Mouse (Mus musculus) embryonic facial prominence, embryonic 15.5 days (tissue): Measurements from ENCODE around the gene Lamtor4. TPM values are rescaled to one million over a fixed set of nuclear protein-coding genes. Genes with fewer than 3 reads are reported as not detected.

Experiments used
- ATAC-seq: fragments of 200-750 bp; cut with Nextera tagmentation; 2 replicates; pipeline ENCODE4 v1.8.0; 2017; ENCODE audit warnings: low read depth, moderate TSS enrichment; ENCODE audit not compliant: insufficient number of reproducible peaks, low FRiP score, low TSS enrichment
- H3K27ac ChIP-seq: fragments of 300-500 bp; sonication (generic); replicated peaks from 2 replicates; pipeline ENCODE4 v1.5.1; 2015; ENCODE audit warnings: mild to moderate bottlenecking, inconsistent platforms
- H3K27me3 ChIP-seq: fragments of 300-500 bp; sonication (generic); 2 replicates; pipeline ENCODE4 v1.6.1; 2015; ENCODE audit warnings: inconsistent platforms
- H3K36me3 ChIP-seq: fragments of 300-500 bp; sonication (generic); 2 replicates; pipeline ENCODE4 v1.6.1; 2015; ENCODE audit warnings: mild to moderate bottlenecking, inconsistent platforms
- H3K4me1 ChIP-seq: fragments of 300-500 bp; sonication (generic); 2 replicates; pipeline ENCODE4 v1.6.1; 2015; ENCODE audit warnings: inconsistent platforms
- H3K4me2 ChIP-seq: fragments of 300-500 bp; sonication (generic); replicated peaks from 2 replicates; pipeline ENCODE4 v1.6.1; 2015; ENCODE audit warnings: mild to moderate bottlenecking, inconsistent platforms
- H3K4me3 ChIP-seq: fragments of 300-500 bp; sonication (generic); replicated peaks from 2 replicates; pipeline ENCODE4 v1.5.1; 2015; ENCODE audit warnings: mild to moderate bottlenecking, inconsistent platforms
- H3K9ac ChIP-seq: fragments of 300-500 bp; sonication (generic); 2 replicates; pipeline ENCODE4 v1.6.1; 2015; ENCODE audit warnings: inconsistent platforms
- H3K9me3 ChIP-seq: fragments of 300-500 bp; sonication (generic); replicated peaks from 2 replicates; pipeline ENCODE4 v1.6.1; 2016; ENCODE audit warnings: inconsistent platforms
- WGBS: fragments of 180-500 bp; shearing (Covaris S2); methylation state at CpG from one replicate; pipeline ENCODE4 v1.1.7; 2015; 5-methylcytosine and 5-hydroxymethylcytosine counted together
- polyA plus RNA-seq: library from polyadenylated mRNA; unstranded; fragments of >200 nt; fragmentation: Nextera tagmentation; extraction: Ambion mirVana; gene quantifications from 2 replicates; pipeline ENCODE4 v1.2.1, GENCODE M21; 2015

Lamtor4 gene
- polyA plus RNA-seq, 1 experiment from 2014 or later, result 72.7 TPM

GRCm38 (mm10) chr5:138275216-138276050, 20.2 kb downstream of the Lamtor4 start:
- peak overlapping the region; percentile 33; the same call in 1 of the 2 replicates for H3K9ac ChIP-seq
- no peak overlapping the region; the same call in 1 of the 2 replicates for H3K27ac ChIP-seq
- ATAC-seq, result no peak
- H3K36me3 ChIP-seq, result peaks cover 3% of the 10 kb centered on the region; the same call in 1 of the 2 replicates
- H3K27me3 ChIP-seq, result peaks cover 6% of the 10 kb centered on the region; the same call in 1 of the 2 replicates
- H3K4me1 ChIP-seq, result peaks cover 54% of the 10 kb centered on the region
- H3K4me2 ChIP-seq, result peak overlapping the region; percentile 40
- WGBS, result 20% methylated on average over 41 of the region's 41 CpGs
- H3K9me3 ChIP-seq, result no peaks in the 10 kb centered on the region
- H3K4me3 ChIP-seq, result peak overlapping the region; percentile 20

- peaks cover 41% of the 10 kb centered on the region for H3K4me1 ChIP-seq
- H3K36me3 ChIP-seq, result peaks cover 3% of the 10 kb centered on the region; the same call in 1 of the 2 replicates
- H3K27ac ChIP-seq, result no peak overlapping the region
- H3K9me3 ChIP-seq, result no peaks in the 10 kb centered on the region
- 0 out of 2 replicates have a peak, but pooled peaks cover 5% of the 10 kb centered on the region for H3K27me3 ChIP-seq
- no peak for ATAC-seq
- no peak overlapping the region for H3K9ac ChIP-seq
- H3K4me3 ChIP-seq, result no peak overlapping the region
- 85% methylated on average over 7 of the region's 7 CpGs for WGBS
- no peak overlapping the region for H3K4me2 ChIP-seq
Measured at GRCm38 (mm10) chr5:138277994-138278393, 22.7 kb downstream of the Lamtor4 start.

- H3K27ac ChIP-seq, result peak within 1 kb of the TSS; percentile 60; the same call in 1 of the 2 replicates
- WGBS, result under 1% methylated on average over 56 of the region's 56 CpGs
- ATAC-seq, result peak; percentile 99
- no peaks in the 10 kb centered on the region for H3K9me3 ChIP-seq
- H3K9ac ChIP-seq, result peak within 1 kb of the TSS; percentile 62
- H3K4me1 ChIP-seq, result peaks cover 34% of the 10 kb centered on the region
- H3K4me2 ChIP-seq, result peak within 1 kb of the TSS; percentile 82
- 0 out of 2 replicates have a peak, but pooled peaks cover 5% of the 10 kb centered on the region for H3K27me3 ChIP-seq
- peak within 1 kb of the TSS; percentile 75 for H3K4me3 ChIP-seq
- peaks cover 3% of the 10 kb centered on the region; the same call in 1 of the 2 replicates for H3K36me3 ChIP-seq
Measured at GRCm38 (mm10) chr5:138279585-138280424, 24.5 kb downstream of the Lamtor4 start, which contains the start of the genes Gm43720, Gpc2 and Stag3. Gm43720 (minus strand) TSS chr5:138279958. Gpc2 (minus strand) TSS chr5:138280005. Stag3 (plus strand) TSS chr5:138280240.

- 24% methylated on average over 26 of the region's 26 CpGs for WGBS
- H3K4me3 ChIP-seq, result peak overlapping the region; percentile 75
Measured at GRCm38 (mm10) chr5:138280425-138280768, 25.1 kb downstream of the Lamtor4 start.

GRCm38 (mm10) chr5:138280829-138281228, 25.5 kb downstream of the Lamtor4 start:
- WGBS, result 91% methylated on average over 15 of the region's 15 CpGs
- Histone ChIP-seq H3K4me3 (no peak overlapping the region), H3K36me3 (peaks cover 3% of the 10 kb centered on the region; the same call in 1 of the 2 replicates), H3K4me1 (peaks cover 24% of the 10 kb centered on the region), H3K9me3 (no peaks in the 10 kb centered on the region), H3K27me3 (0 out of 2 replicates have a peak, but pooled peaks cover 5% of the 10 kb centered on the region), H3K9ac (no peak overlapping the region), H3K4me2 (peak overlapping the region; percentile 82; the same call in 1 of the 2 replicates), H3K27ac (no peak overlapping the region)
- ATAC-seq, result no peak

More at GRCm38 (mm10) chr5:138280425-138280768, 25.1 kb downstream of the Lamtor4 start:
- no peaks in the 10 kb centered on the region for H3K9me3 ChIP-seq
- no peak overlapping the region for H3K27ac ChIP-seq
- H3K9ac ChIP-seq, result no peak overlapping the region
- peaks cover 3% of the 10 kb centered on the region; the same call in 1 of the 2 replicates for H3K36me3 ChIP-seq
- no peak for ATAC-seq
- peak overlapping the region; percentile 82 for H3K4me2 ChIP-seq
- H3K4me1 ChIP-seq, result peaks cover 29% of the 10 kb centered on the region
- 0 out of 2 replicates have a peak, but pooled peaks cover 5% of the 10 kb centered on the region for H3K27me3 ChIP-seq

GRCm38 (mm10) chr5:138281798-138282197, 26.5 kb downstream of the Lamtor4 start:
- peaks cover 3% of the 10 kb centered on the region; the same call in 1 of the 2 replicates for H3K36me3 ChIP-seq

GRCm38 (mm10) chr5:138283540-138283939, 28.3 kb downstream of the Lamtor4 start:
- no peak overlapping the region for H3K9ac ChIP-seq
- H3K27me3 ChIP-seq, result 0 out of 2 replicates have a peak, but pooled peaks cover 5% of the 10 kb centered on the region
- no peak overlapping the region for H3K4me3 ChIP-seq
- no peak for ATAC-seq
- H3K27ac ChIP-seq, result no peak overlapping the region
- 58% methylated on average over 1 of the region's 1 CpGs for whole genome bisulfite sequencing
- H3K4me1 ChIP-seq, result peaks cover 11% of the 10 kb centered on the region
- no peaks in the 10 kb centered on the region for H3K36me3 ChIP-seq
- no peaks in the 10 kb centered on the region for H3K9me3 ChIP-seq
- no peak overlapping the region for H3K4me2 ChIP-seq

More at GRCm38 (mm10) chr5:138281798-138282197, 26.5 kb downstream of the Lamtor4 start:
- H3K27ac ChIP-seq, result no peak overlapping the region
- H3K27me3 ChIP-seq, result 0 out of 2 replicates have a peak, but pooled peaks cover 5% of the 10 kb centered on the region
- H3K9me3 ChIP-seq, result no peaks in the 10 kb centered on the region
- ATAC-seq, result no peak
- no peak overlapping the region for H3K4me3 ChIP-seq
- H3K4me2 ChIP-seq, result no peak overlapping the region
- H3K9ac ChIP-seq, result no peak overlapping the region
- WGBS, result 83% methylated on average over 2 of the region's 2 CpGs
- H3K4me1 ChIP-seq, result peaks cover 16% of the 10 kb centered on the region

- Histone ChIP-seq H3K36me3 (no peaks in the 10 kb centered on the region), H3K4me1 (no peaks in the 10 kb centered on the region), H3K27ac (no peak overlapping the region), H3K9ac (no peak overlapping the region), H3K27me3 (no peaks in the 10 kb centered on the region), H3K9me3 (no peaks in the 10 kb centered on the region), H3K4me2 (no peak overlapping the region), H3K4me3 (no peak overlapping the region)
- ATAC-seq, result no peak
- WGBS, result 77% methylated on average over 3 of the region's 3 CpGs
Measured at GRCm38 (mm10) chr5:138287861-138288260, 32.6 kb downstream of the Lamtor4 start.

GRCm38 (mm10) chr5:138291638-138292037, 36.4 kb downstream of the Lamtor4 start:
- no peak overlapping the region for H3K4me3 ChIP-seq
- no peaks in the 10 kb centered on the region for H3K36me3 ChIP-seq
- no peaks in the 10 kb centered on the region for H3K9me3 ChIP-seq
- H3K4me2 ChIP-seq, result no peak overlapping the region
- 86% methylated on average over 1 of the region's 1 CpGs for WGBS
- no peak overlapping the region for H3K27ac ChIP-seq
- no peaks in the 10 kb centered on the region for H3K27me3 ChIP-seq
- no peaks in the 10 kb centered on the region for H3K4me1 ChIP-seq
- no peak for ATAC-seq
- H3K9ac ChIP-seq, result no peak overlapping the region

GRCm38 (mm10) chr5:138294158-138294557, 38.9 kb downstream of the Lamtor4 start:
- ATAC-seq, result no peak
- H3K4me2 ChIP-seq, result no peak overlapping the region
- H3K36me3 ChIP-seq, result no peaks in the 10 kb centered on the region
- H3K9ac ChIP-seq, result no peak overlapping the region
- H3K27ac ChIP-seq, result no peak overlapping the region
- no peaks in the 10 kb centered on the region for H3K4me1 ChIP-seq
- no peaks in the 10 kb centered on the region for H3K9me3 ChIP-seq
- no peak overlapping the region for H3K4me3 ChIP-seq
- H3K27me3 ChIP-seq, result no peaks in the 10 kb centered on the region

- no peak for ATAC-seq
- no peaks in the 10 kb centered on the region for H3K27me3 ChIP-seq
- H3K36me3 ChIP-seq, result no peaks in the 10 kb centered on the region
- H3K9ac ChIP-seq, result no peak overlapping the region
- WGBS, result 73% methylated on average over 2 of the region's 2 CpGs
- H3K4me2 ChIP-seq, result no peak overlapping the region
- H3K27ac ChIP-seq, result no peak overlapping the region
- no peaks in the 10 kb centered on the region for H3K4me1 ChIP-seq
- no peak overlapping the region for H3K4me3 ChIP-seq
- H3K9me3 ChIP-seq, result no peaks in the 10 kb centered on the region
Measured at GRCm38 (mm10) chr5:138299613-138300012, 44.3 kb downstream of the Lamtor4 start.
